Mouse (Mus musculus) erythroblast, embryonic 14.5 days (primary cell): ENCODE data around the gene Fkbp14. TPM values are rescaled to one million over a fixed set of nuclear protein-coding genes. Genes with fewer than 3 reads are reported as not detected.

Experiments
- H3K27me3 ChIP-seq: 2 replicates; pipeline ENCODE4 v1.6.1; 2012; ENCODE audit warnings: inconsistent platforms; ENCODE audit not compliant: control insufficient read depth
- H3K36me3 ChIP-seq: 2 replicates; pipeline ENCODE4 v1.6.1; 2012; ENCODE audit warnings: mild to moderate bottlenecking, inconsistent platforms; ENCODE audit not compliant: control insufficient read depth
- H3K4me1 ChIP-seq: 2 replicates; pipeline ENCODE4 v1.6.1; 2012; ENCODE audit warnings: inconsistent platforms; ENCODE audit not compliant: control insufficient read depth
- H3K4me3 ChIP-seq: replicated peaks from 2 replicates; pipeline ENCODE3; 2012; ENCODE audit warnings: moderate library complexity, mild to moderate bottlenecking, inconsistent platforms
- H3K9me3 ChIP-seq: 2 replicates; pipeline ENCODE4 v1.6.1; 2012; ENCODE audit warnings: low read length, inconsistent platforms, mixed read lengths; ENCODE audit not compliant: control insufficient read depth
- GATA1 ChIP-seq: IDR thresholded peaks from 2 replicates; pipeline ENCODE4 v1.6.1; 2012; ENCODE audit warnings: low read length, inconsistent platforms, mixed read lengths
- TAL1 ChIP-seq: IDR thresholded peaks from 3 replicates; pipeline ENCODE4 v1.6.1; 2012; ENCODE audit warnings: low read length, inconsistent platforms, mixed read lengths
- polyA plus RNA-seq: library from polyadenylated mRNA; stranded (reverse); fragments of >175 nt; gene quantifications from 2 replicates; pipeline ENCODE4 v1.2.3, GENCODE M21; 2012

Gene Fkbp14
- not detected in 2 replicates for polyA plus RNA-seq

GRCm38 (mm10) chr6:54597208-54597607 is at the start of gene Fkbp14:
TSS of gene Fkbp14 (minus strand) at chr6:54597308.
- Histone ChIP-seq H3K4me3 (no peak within 1 kb of the TSS), H3K27me3 (peaks cover 8% of the 10 kb centered on the region), H3K36me3 (no peaks in the 10 kb centered on the region), H3K4me1 (peaks cover 35% of the 10 kb centered on the region), H3K9me3 (no peaks in the 10 kb centered on the region)
- TF ChIP-seq TAL1, result no peak
- TF ChIP-seq GATA1, result no peak

- no peak overlapping the region for H3K4me3 ChIP-seq
Measured at GRCm38 (mm10) chr6:54643181-54643580, 46.1 kb upstream of the Fkbp14 start.

GRCm38 (mm10) chr6:54641953-54642352 is 44.8 kb upstream of the Fkbp14 start:
- Histone ChIP-seq H3K36me3 (peaks cover 7% of the 10 kb centered on the region), H3K27me3 (no peaks in the 10 kb centered on the region), H3K4me1 (no peaks in the 10 kb centered on the region; the same call in 1 of the 2 replicates), H3K9me3 (no peaks in the 10 kb centered on the region), H3K4me3 (no peak overlapping the region)
- TF ChIP-seq TAL1 (no peak), GATA1 (no peak)

More at GRCm38 (mm10) chr6:54643181-54643580, 46.1 kb upstream of the Fkbp14 start:
- TF ChIP-seq GATA1 (no peak), TAL1 (no peak)
- H3K27me3 ChIP-seq, result no peaks in the 10 kb centered on the region
- H3K4me1 ChIP-seq, result no peaks in the 10 kb centered on the region; the same call in 1 of the 2 replicates
- H3K36me3 ChIP-seq, result peaks cover 7% of the 10 kb centered on the region
- no peaks in the 10 kb centered on the region for H3K9me3 ChIP-seq

GRCm38 (mm10) chr6:54639877-54640276 is 42.8 kb upstream of the Fkbp14 start:
- Histone ChIP-seq H3K9me3 (no peaks in the 10 kb centered on the region), H3K4me1 (no peaks in the 10 kb centered on the region; the same call in 1 of the 2 replicates), H3K27me3 (no peaks in the 10 kb centered on the region), H3K4me3 (no peak overlapping the region), H3K36me3 (peaks cover 10% of the 10 kb centered on the region)
- TF ChIP-seq TAL1 (no peak), GATA1 (no peak)

- no peaks in the 10 kb centered on the region for H3K27me3 ChIP-seq
- peaks cover 10% of the 10 kb centered on the region for H3K36me3 ChIP-seq
- TF ChIP-seq GATA1 (no peak), TAL1 (no peak)
- no peaks in the 10 kb centered on the region for H3K4me1 ChIP-seq
- H3K4me3 ChIP-seq, result no peak overlapping the region
- H3K9me3 ChIP-seq, result no peaks in the 10 kb centered on the region
Measured at GRCm38 (mm10) chr6:54631462-54631861, 34.4 kb upstream of the Fkbp14 start.

- Histone ChIP-seq H3K27me3 (no peaks in the 10 kb centered on the region), H3K4me1 (no peaks in the 10 kb centered on the region), H3K36me3 (peaks cover 8% of the 10 kb centered on the region), H3K9me3 (no peaks in the 10 kb centered on the region), H3K4me3 (no peak overlapping the region)
- no peak for TF ChIP-seq GATA1
- no peak for TF ChIP-seq TAL1
Measured at GRCm38 (mm10) chr6:54629734-54630133, 32.6 kb upstream of the Fkbp14 start.

GRCm38 (mm10) chr6:54628381-54628780 is 31.3 kb upstream of the Fkbp14 start:
- peaks cover 8% of the 10 kb centered on the region for H3K36me3 ChIP-seq
- H3K4me3 ChIP-seq, result no peak overlapping the region
- TF ChIP-seq TAL1 (no peak), GATA1 (no peak)
- H3K9me3 ChIP-seq, result no peaks in the 10 kb centered on the region
- H3K4me1 ChIP-seq, result no peaks in the 10 kb centered on the region
- no peaks in the 10 kb centered on the region for H3K27me3 ChIP-seq

- Histone ChIP-seq H3K4me3 (no peak overlapping the region), H3K9me3 (no peaks in the 10 kb centered on the region), H3K36me3 (peaks cover 6% of the 10 kb centered on the region), H3K27me3 (no peaks in the 10 kb centered on the region), H3K4me1 (no peaks in the 10 kb centered on the region)
- TF ChIP-seq GATA1 (no peak), TAL1 (no peak)
Measured at GRCm38 (mm10) chr6:54620357-54620756, 23.2 kb upstream of the Fkbp14 start.

GRCm38 (mm10) chr6:54619530-54619929 is 22.4 kb upstream of the Fkbp14 start:
- TF ChIP-seq TAL1 (no peak), GATA1 (no peak)
- Histone ChIP-seq H3K4me1 (no peaks in the 10 kb centered on the region), H3K9me3 (no peaks in the 10 kb centered on the region), H3K4me3 (no peak overlapping the region), H3K36me3 (peaks cover 6% of the 10 kb centered on the region), H3K27me3 (no peaks in the 10 kb centered on the region)

GRCm38 (mm10) chr6:54617363-54617762 is 20.3 kb upstream of the Fkbp14 start:
- H3K9me3 ChIP-seq, result no peaks in the 10 kb centered on the region
- peaks cover 5% of the 10 kb centered on the region for H3K36me3 ChIP-seq
- H3K4me1 ChIP-seq, result no peaks in the 10 kb centered on the region
- no peaks in the 10 kb centered on the region for H3K27me3 ChIP-seq
- no peak overlapping the region for H3K4me3 ChIP-seq
- TF ChIP-seq GATA1 (no peak), TAL1 (no peak)
